Comparison of ENCODE assay signal across 21 mouse cellular contexts in genomic region chr11:19353706-19354105, GRCm38 (mm10).
DNase-seq lines count a peak whose midpoint lies in the region; ATAC-seq lines count a peak whose summit lies in the region.
"Had no signal": no experiment of that assay in that cellular context is flagged by ENCODE, and none has a peak within 500 bp of the region (broad histone marks: within the 10 kb centered on the region; RNA-seq: fewer than 3 reads in every experiment).

No protein-coding gene starts in this region.

- H3K4me3 ChIP-seq in forebrain, embryonic 12.5 days (replicated peaks), result no peak overlapping the region
- no peak overlapping the region for H3K4me3 ChIP-seq in forebrain, embryonic 16.5 days (replicated peaks; ENCODE audit: low read length)
- H3K4me3 ChIP-seq in hindbrain, embryonic 12.5 days, result no peak overlapping the region
- H3K4me3 ChIP-seq in hindbrain, embryonic 10.5 days, result no peak overlapping the region
- H3K4me3 ChIP-seq: embryonic facial prominence, embryonic 12.5 days; forebrain, embryonic 13.5 days; heart, adult 2 months; heart, embryonic 15.5 days had no signal

- H3K36me3 ChIP-seq in forebrain, embryonic 12.5 days (replicated peaks), result no peaks in the 10 kb centered on the region
- no peaks in the 10 kb centered on the region for H3K36me3 ChIP-seq in forebrain, embryonic 16.5 days (ENCODE audit: control insufficient read depth, insufficient read depth)
- no peaks in the 10 kb centered on the region for H3K36me3 ChIP-seq in hindbrain, embryonic 12.5 days
- no peaks in the 10 kb centered on the region for H3K36me3 ChIP-seq in hindbrain, embryonic 10.5 days
- H3K36me3 ChIP-seq: embryonic facial prominence, embryonic 12.5 days; heart, embryonic 15.5 days had no signal

- no peak overlapping the region for H3K4me2 ChIP-seq in forebrain, embryonic 12.5 days
- H3K4me2 ChIP-seq in forebrain, embryonic 16.5 days (ENCODE audit: low read length), result no peak overlapping the region
- no peak overlapping the region for H3K4me2 ChIP-seq in hindbrain, embryonic 12.5 days (replicated peaks)
- H3K4me2 ChIP-seq: embryonic facial prominence, embryonic 12.5 days; forebrain, embryonic 13.5 days; heart, embryonic 11.5 days; heart, embryonic 15.5 days had no signal

- 50% methylated on average over 3 of the region's 3 CpGs for WGBS in forebrain, embryonic 12.5 days
- WGBS in forebrain, embryonic 16.5 days, result 32% methylated on average over 3 of the region's 3 CpGs
- 53% methylated on average over 3 of the region's 3 CpGs for WGBS in hindbrain, embryonic 12.5 days
- 90% methylated on average over 3 of the region's 3 CpGs for WGBS in hindbrain, embryonic 10.5 days

- ATAC-seq in forebrain, embryonic 12.5 days (ENCODE audit: low FRiP score), result 0 out of 2 replicates have a peak, but pooled peaks have one; percentile 31
- no peak for ATAC-seq in forebrain, embryonic 16.5 days
- peak; percentile 78 for ATAC-seq in hindbrain, embryonic 12.5 days (ENCODE audit: low FRiP score)
- ATAC-seq in cerebellum, adult (ENCODE audit: insufficient number of reproducible peaks, low FRiP score, low TSS enrichment), result no peak
- ATAC-seq: activated CD4-positive, CD25-positive, alpha-beta regulatory T cell, adult 4 months; forebrain, embryonic 13.5 days; hindbrain, postnatal 0 days; Patski had no signal

- H3K27me3 ChIP-seq in forebrain, embryonic 12.5 days, result peaks cover 43% of the 10 kb centered on the region
- H3K27me3 ChIP-seq in forebrain, embryonic 16.5 days (replicated peaks; ENCODE audit: control insufficient read depth, insufficient read depth, low read length), result peaks cover 25% of the 10 kb centered on the region
- H3K27me3 ChIP-seq in hindbrain, embryonic 12.5 days, result no peaks in the 10 kb centered on the region
- H3K27me3 ChIP-seq in hindbrain, embryonic 10.5 days (ENCODE audit: insufficient read depth, poor library complexity, severe bottlenecking), result no peaks in the 10 kb centered on the region
- H3K27me3 ChIP-seq: CH12.LX; embryonic facial prominence, embryonic 12.5 days; heart, embryonic 15.5 days; Patski had no signal

- DNase-seq in hindbrain, embryonic 10.5 days (ENCODE audit: low spot score), result no peak
- peak; percentile 14 for DNase-seq in retina, postnatal 1 day
- no peak for DNase-seq in retina, embryonic 14.5 days (ENCODE audit: low spot score)
- DNase-seq: adrenal gland, postnatal 14 days; cerebellum, adult 2 months; cerebellum, postnatal 10 days; gastrocnemius, postnatal 14 days; heart, adult 2 months; heart, postnatal 14 days had no signal

- no peaks in the 10 kb centered on the region for H3K9me3 ChIP-seq in forebrain, embryonic 12.5 days
- no peaks in the 10 kb centered on the region for H3K9me3 ChIP-seq in forebrain, embryonic 16.5 days (ENCODE audit: control insufficient read depth, low read length)
- H3K9me3 ChIP-seq in hindbrain, embryonic 12.5 days (replicated peaks), result no peaks in the 10 kb centered on the region
- H3K9me3 ChIP-seq in hindbrain, embryonic 10.5 days, result no peaks in the 10 kb centered on the region
- H3K9me3 ChIP-seq: embryonic facial prominence, embryonic 12.5 days; forebrain, embryonic 13.5 days; heart, embryonic 15.5 days had no signal

- no peak overlapping the region for H3K9ac ChIP-seq in forebrain, embryonic 12.5 days
- H3K9ac ChIP-seq in forebrain, embryonic 16.5 days (replicated peaks; ENCODE audit: low read depth, low read length), result no peak overlapping the region
- H3K9ac ChIP-seq in hindbrain, embryonic 12.5 days, result no peak overlapping the region
- H3K9ac ChIP-seq: embryonic facial prominence, embryonic 12.5 days; forebrain, embryonic 13.5 days; heart, embryonic 15.5 days had no signal

- peaks cover 22% of the 10 kb centered on the region for H3K4me1 ChIP-seq in forebrain, embryonic 12.5 days
- H3K4me1 ChIP-seq in forebrain, embryonic 16.5 days (replicated peaks; ENCODE audit: control insufficient read depth, insufficient read depth, low read length), result peaks cover 10% of the 10 kb centered on the region
- H3K4me1 ChIP-seq in hindbrain, embryonic 12.5 days, result peaks cover 9% of the 10 kb centered on the region
- peaks cover 34% of the 10 kb centered on the region for H3K4me1 ChIP-seq in hindbrain, embryonic 10.5 days (replicated peaks)
- H3K4me1 ChIP-seq: embryonic facial prominence, embryonic 12.5 days; heart, embryonic 15.5 days had no signal

- no peak overlapping the region for H3K27ac ChIP-seq in forebrain, embryonic 12.5 days
- no peak overlapping the region for H3K27ac ChIP-seq in forebrain, embryonic 16.5 days (ENCODE audit: low read length)
- H3K27ac ChIP-seq in hindbrain, embryonic 12.5 days, result no peak overlapping the region
- no peak overlapping the region for H3K27ac ChIP-seq in hindbrain, embryonic 10.5 days
- H3K27ac ChIP-seq: embryonic facial prominence, embryonic 12.5 days; forebrain, embryonic 13.5 days; heart, adult 2 months; heart, embryonic 15.5 days; hindbrain, postnatal 0 days had no signal

Comparison
In these comparisons a context has a peak if more than half of its experiments do, and no peak if none do; other contexts are left out.
1. ATAC-seq: peak in forebrain, embryonic 12.5 days (single experiment) and hindbrain, embryonic 12.5 days (single experiment); none in forebrain, embryonic 16.5 days (single experiment) and cerebellum, adult (single experiment).